Mouse (Mus musculus) intestine, postnatal 0 days (tissue): ENCODE results near the gene Sumf2. TPM values are rescaled to one million over a fixed set of nuclear protein-coding genes. Genes with fewer than 3 reads are reported as not detected.
A peak's percentile ranks its signal among the peaks of the same experiment; 100 is the strongest.

Source experiments
- ATAC-seq: fragments of 200-750 bp; cut with Nextera tagmentation; 2 replicates; pipeline ENCODE4 v1.8.0; 2017; ENCODE audit warnings: mild to moderate bottlenecking, moderate TSS enrichment, moderate library complexity
- H3K27ac ChIP-seq: fragments of 300-500 bp; sonication (generic); 2 replicates; pipeline ENCODE4 v1.5.1; 2014; ENCODE audit warnings: mild to moderate bottlenecking, low read depth, low read length, moderate library complexity
- H3K27me3 ChIP-seq: fragments of 300-500 bp; sonication (generic); replicated peaks from 2 replicates; pipeline ENCODE4 v1.6.1; 2014; ENCODE audit warnings: low read length, mixed read lengths; ENCODE audit not compliant: control insufficient read depth, insufficient read depth
- H3K36me3 ChIP-seq: fragments of 300-500 bp; sonication (generic); 2 replicates; pipeline ENCODE4 v1.6.1; 2014; ENCODE audit warnings: mild to moderate bottlenecking, moderate library complexity; ENCODE audit not compliant: control insufficient read depth, insufficient read depth
- H3K4me1 ChIP-seq: fragments of 300-500 bp; sonication (generic); replicated peaks from 2 replicates; pipeline ENCODE4 v1.6.1; 2014; ENCODE audit warnings: antibody characterized with exemption, low read length, mixed read lengths; ENCODE audit not compliant: control insufficient read depth, insufficient read depth
- H3K4me2 ChIP-seq: fragments of 300-500 bp; sonication (generic); replicated peaks from 2 replicates; pipeline ENCODE4 v1.6.1; 2014; ENCODE audit warnings: low read depth, mild to moderate bottlenecking, moderate library complexity
- H3K4me3 ChIP-seq: fragments of 300-500 bp; sonication (generic); 2 replicates; pipeline ENCODE4 v1.5.1; 2014; ENCODE audit warnings: low read depth, low read length
- H3K9ac ChIP-seq: fragments of 300-500 bp; sonication (generic); 2 replicates; pipeline ENCODE4 v1.6.1; 2014; ENCODE audit warnings: mild to moderate bottlenecking, low read depth, low read length
- H3K9me3 ChIP-seq: fragments of 300-500 bp; sonication (generic); 2 replicates; pipeline ENCODE4 v1.6.1; 2016; ENCODE audit warnings: mixed run types; ENCODE audit not compliant: control insufficient read depth
- CTCF ChIP-seq: sonication (generic); IDR thresholded peaks from 2 replicates; pipeline ENCODE4 v1.5.1; 2016; ENCODE audit warnings: low read depth, mild to moderate bottlenecking, control low read depth, antibody characterized with exemption, moderate library complexity
- WGBS: fragments of 180-500 bp; shearing (Covaris S2); extraction: QIAGEN DNeasy Blood & Tissue Kit; methylation state at CpG from one replicate; pipeline ENCODE4 v1.1.7; 2014; 5-methylcytosine and 5-hydroxymethylcytosine counted together
- polyA plus RNA-seq: library from polyadenylated mRNA; unstranded; fragments of >200 nt; fragmentation: Nextera tagmentation; extraction: Ambion mirVana; gene quantifications from 2 replicates; pipeline ENCODE4 v1.2.1, GENCODE M21; 2015

Sumf2 gene
- 14.6 and 15.1 TPM in 2 replicates for polyA plus RNA-seq

- H3K27me3 ChIP-seq, result no peaks in the 10 kb centered on the region
- H3K36me3 ChIP-seq, result peaks cover 20% of the 10 kb centered on the region
- H3K9me3 ChIP-seq, result no peaks in the 10 kb centered on the region
- peak within 1 kb of the TSS; percentile 62 for H3K4me3 ChIP-seq
- WGBS, result 4% methylated on average over 22 of the region's 22 CpGs
- H3K4me2 ChIP-seq, result peak within 1 kb of the TSS; percentile 60
- TF ChIP-seq CTCF, result peak; percentile 29; the same call in 1 of the 2 replicates
- H3K27ac ChIP-seq, result no peak within 1 kb of the TSS
- H3K4me1 ChIP-seq, result no peaks in the 10 kb centered on the region
- ATAC-seq, result peak; percentile 99
- H3K9ac ChIP-seq, result peak within 1 kb of the TSS; percentile 51
Measured at GRCm38 (mm10) chr5:129846752-129847557, at the start of gene Sumf2. Gene Sumf2 (plus strand): TSS chr5:129846986.

GRCm38 (mm10) chr5:129844848-129845247, 1.9 kb upstream of the Sumf2 start:
- Histone ChIP-seq H3K9ac (no peak overlapping the region), H3K4me2 (no peak overlapping the region), H3K9me3 (no peaks in the 10 kb centered on the region), H3K27ac (no peak overlapping the region), H3K27me3 (no peaks in the 10 kb centered on the region), H3K36me3 (peaks cover 17% of the 10 kb centered on the region), H3K4me3 (no peak overlapping the region), H3K4me1 (no peaks in the 10 kb centered on the region)
- no peak for TF ChIP-seq CTCF
- WGBS, result 86% methylated on average over 5 of the region's 5 CpGs
- ATAC-seq, result no peak

- TF ChIP-seq CTCF, result no peak
- Histone ChIP-seq H3K4me3 (peak overlapping the region; percentile 62), H3K4me1 (no peaks in the 10 kb centered on the region), H3K9ac (peak overlapping the region; percentile 51), H3K27me3 (no peaks in the 10 kb centered on the region), H3K4me2 (peak overlapping the region; percentile 60), H3K36me3 (peaks cover 20% of the 10 kb centered on the region), H3K27ac (no peak overlapping the region), H3K9me3 (no peaks in the 10 kb centered on the region)
- WGBS, result 31% methylated on average over 8 of the region's 8 CpGs
- ATAC-seq, result no peak
Measured at GRCm38 (mm10) chr5:129847558-129847820, 703 bp downstream of the Sumf2 start.

- Histone ChIP-seq H3K9me3 (no peaks in the 10 kb centered on the region), H3K4me2 (no peak overlapping the region), H3K9ac (no peak overlapping the region), H3K36me3 (peaks cover 15% of the 10 kb centered on the region), H3K4me3 (no peak overlapping the region), H3K27ac (no peak overlapping the region), H3K4me1 (no peaks in the 10 kb centered on the region), H3K27me3 (no peaks in the 10 kb centered on the region)
- WGBS, result 66% methylated on average over 5 of the region's 5 CpGs
- no peak for ATAC-seq
- no peak for TF ChIP-seq CTCF
Measured at GRCm38 (mm10) chr5:129855163-129855562, 8.4 kb downstream of the Sumf2 start.

- H3K4me2 ChIP-seq, result no peak overlapping the region
- ATAC-seq, result no peak
Measured at GRCm38 (mm10) chr5:129856414-129856813, 9.6 kb downstream of the Sumf2 start.

GRCm38 (mm10) chr5:129862325-129862724, 15.5 kb downstream of the Sumf2 start:
- no peak overlapping the region for H3K9ac ChIP-seq
- H3K27me3 ChIP-seq, result no peaks in the 10 kb centered on the region
- no peak overlapping the region for H3K4me3 ChIP-seq
- TF ChIP-seq CTCF, result no peak
- no peak for ATAC-seq
- no peaks in the 10 kb centered on the region for H3K9me3 ChIP-seq
- no peak overlapping the region for H3K27ac ChIP-seq
- peaks cover 22% of the 10 kb centered on the region for H3K36me3 ChIP-seq
- H3K4me2 ChIP-seq, result no peak overlapping the region
- 97% methylated on average over 6 of the region's 6 CpGs for WGBS
- no peaks in the 10 kb centered on the region for H3K4me1 ChIP-seq

More at GRCm38 (mm10) chr5:129856414-129856813, 9.6 kb downstream of the Sumf2 start:
- TF ChIP-seq CTCF, result peak; percentile 18; the same call in 1 of the 2 replicates
- H3K27ac ChIP-seq, result no peak overlapping the region
- H3K9ac ChIP-seq, result no peak overlapping the region
- no peaks in the 10 kb centered on the region for H3K27me3 ChIP-seq
- 88% methylated on average over 5 of the region's 5 CpGs for WGBS
- H3K36me3 ChIP-seq, result peaks cover 16% of the 10 kb centered on the region
- no peaks in the 10 kb centered on the region for H3K4me1 ChIP-seq
- H3K4me3 ChIP-seq, result no peak overlapping the region
- H3K9me3 ChIP-seq, result no peaks in the 10 kb centered on the region
